Mouse (Mus musculus) frontal cortex, postnatal 36 days (tissue): ENCODE measurements around the gene Coq8a.

Experiments used
- DNase-seq, 2 experiments: peaks; one replicate each; pipeline ENCODE4 v3.0.0; 2022; ENCODE audit warnings: low spot score in 2 of 2

Coq8a gene

DNA sequence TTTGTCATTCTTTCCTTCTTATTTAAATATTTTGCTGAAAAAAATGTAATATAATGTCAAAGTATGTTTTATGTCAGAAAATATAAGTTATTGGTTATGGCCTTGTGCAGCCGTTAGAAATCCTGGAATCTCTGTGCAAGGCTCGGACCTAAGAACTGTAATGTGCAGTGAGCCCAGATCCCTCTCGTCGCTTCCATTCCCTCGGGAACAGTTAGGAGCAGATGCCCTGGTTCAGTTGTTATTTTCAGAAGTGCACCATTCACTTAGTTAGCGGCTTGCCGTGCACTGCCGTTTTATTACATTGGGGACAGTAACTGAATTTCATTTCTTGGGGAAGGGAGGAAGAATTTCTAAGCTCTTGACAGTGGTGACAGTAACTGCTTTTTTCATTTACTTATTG, 81.2 kb downstream of the Coq8a start:
- DNase-seq, result no peak

DNA sequence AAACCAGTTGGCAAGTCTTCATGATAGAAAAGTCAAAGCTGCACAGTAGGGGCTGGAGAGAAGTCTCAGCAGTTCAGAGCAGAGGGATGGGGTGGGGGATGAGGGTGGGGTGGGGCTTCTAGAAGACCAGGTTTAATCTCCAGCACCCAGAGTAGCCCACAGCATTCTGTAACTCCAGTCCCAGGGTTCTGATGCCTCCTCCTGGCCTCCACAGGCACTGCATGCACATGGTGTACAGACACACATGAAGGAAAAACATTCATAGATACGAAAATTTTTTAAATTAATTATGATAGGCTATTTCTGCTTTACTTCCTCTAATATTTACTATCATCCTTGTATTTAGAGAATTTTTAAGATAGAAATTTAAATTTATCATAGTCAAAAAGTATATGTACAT, 82.9 kb downstream of the Coq8a start:
- DNase-seq, result no peak
